Mouse (Mus musculus): ENCODE results near the gene Cd320.

GRCm38 (mm10) chr17:33865330-33866030, 22.6 kb downstream of the Cd320 start:
- TF ChIP-seq TAL1 (IDR thresholded peaks at IDR 0.05; ENCODE audit: low read length) (no peak), GATA1 (IDR thresholded peaks at IDR 0.05; ENCODE audit: low read length) (no peak)

Data from erythroblast, embryonic 14.5 days (primary cell).